Mouse (Mus musculus): ENCODE data around the gene Wfdc12.

DNA sequence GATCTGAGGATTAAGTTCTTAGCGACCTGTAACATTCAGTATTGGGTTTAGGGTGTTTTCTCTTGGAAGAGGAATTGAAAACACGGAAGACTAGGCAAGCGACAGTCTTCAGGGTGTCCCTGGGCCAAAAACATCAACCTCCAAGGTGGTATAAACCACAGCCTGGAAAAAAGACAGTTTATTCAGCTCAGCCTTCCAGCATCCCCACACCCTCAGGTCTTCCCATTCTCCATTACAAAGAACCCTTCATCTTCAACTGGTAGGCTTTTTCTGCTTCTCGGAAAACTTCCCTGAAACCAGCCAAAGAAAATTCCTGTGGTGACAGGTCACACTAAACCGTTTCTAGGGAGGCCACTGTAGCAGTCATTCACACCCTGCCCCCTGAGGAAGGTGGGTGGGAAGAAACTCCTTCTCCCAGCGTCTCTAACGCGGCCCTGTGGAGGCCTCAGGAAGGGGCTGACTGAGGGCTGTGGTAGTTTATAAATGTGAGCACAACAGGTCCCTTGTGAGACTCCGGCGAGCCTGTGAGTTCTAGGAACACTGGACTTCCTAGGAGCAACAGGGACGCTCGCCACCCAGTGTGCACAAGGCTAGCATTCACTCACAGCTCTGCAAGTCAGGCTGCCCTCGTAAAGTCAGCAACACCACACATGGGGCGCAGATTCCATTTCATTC is 40.2 kb downstream of the Wfdc12 start:
- no peak for TF ChIP-seq CTCF (IDR thresholded peaks at IDR 0.05; ENCODE audit: low read depth, low read length)
- no peak for TF ChIP-seq POLR2A (IDR thresholded peaks at IDR 0.05; ENCODE audit: extremely low read depth, insufficient read depth, low read length)
